Mouse (Mus musculus) CD4-positive helper T cell, adult 2 months (primary cell): ENCODE results near the gene Nynrin.

Source experiments
- DNase-seq: peaks from one replicate; pipeline ENCODE4 v3.0.0-alpha.2; 2012; ENCODE audit warnings: low read depth, missing footprints, low spot score

Nynrin gene

GRCm38 (mm10) chr14:55922475-55923232 lies 68.8 kb downstream of the Nynrin start:
- no peak for DNase-seq
